Mouse (Mus musculus) neural tube, embryonic 12.5 days (tissue): Measurements from ENCODE around the gene Mrpl54. TPM values are rescaled to one million over a fixed set of nuclear protein-coding genes. Genes with fewer than 3 reads are reported as not detected.
A peak's percentile ranks its signal among the peaks of the same experiment; 100 is the strongest.
"Not testable (repeated sequence)": the region's sequence is repeated elsewhere in the genome, so short reads cannot be mapped to it uniquely, and the experiment has no call there.

Source experiments
- ATAC-seq: fragments of 200-750 bp; cut with Nextera tagmentation; 2 replicates; pipeline ENCODE4 v1.8.0; 2017; ENCODE audit warnings: low read depth, mild to moderate bottlenecking, moderate TSS enrichment, moderate library complexity; ENCODE audit not compliant: low FRiP score
- H3K27ac ChIP-seq: fragments of 300-500 bp; sonication (generic); 2 replicates; pipeline ENCODE4 v1.5.1; 2016
- H3K27me3 ChIP-seq: fragments of 300-500 bp; sonication (generic); replicated peaks from 2 replicates; pipeline ENCODE4 v1.6.1; 2016; ENCODE audit warnings: mild to moderate bottlenecking
- H3K36me3 ChIP-seq: fragments of 300-500 bp; sonication (generic); 2 replicates; pipeline ENCODE4 v1.6.1; 2016; ENCODE audit warnings: mild to moderate bottlenecking
- H3K4me1 ChIP-seq: fragments of 300-500 bp; sonication (generic); 2 replicates; pipeline ENCODE4 v1.6.1; 2016
- H3K4me2 ChIP-seq: fragments of 300-500 bp; sonication (generic); replicated peaks from 2 replicates; pipeline ENCODE4 v1.6.1; 2016; ENCODE audit warnings: mild to moderate bottlenecking
- H3K4me3 ChIP-seq: fragments of 300-500 bp; sonication (generic); 2 replicates; pipeline ENCODE4 v1.5.1; 2016
- H3K9ac ChIP-seq: fragments of 300-500 bp; sonication (generic); 2 replicates; pipeline ENCODE4 v1.6.1; 2016; ENCODE audit warnings: mild to moderate bottlenecking
- H3K9me3 ChIP-seq: fragments of 300-500 bp; sonication (generic); 2 replicates; pipeline ENCODE4 v1.6.1; 2016; ENCODE audit warnings: mild to moderate bottlenecking
- WGBS: fragments of 180-500 bp; shearing (Covaris S2); methylation state at CpG from one replicate; pipeline ENCODE4 v1.1.7; 2016; 5-methylcytosine and 5-hydroxymethylcytosine counted together
- polyA plus RNA-seq: library from polyadenylated mRNA; unstranded; fragments of >200 nt; fragmentation: Nextera tagmentation; extraction: Ambion mirVana; gene quantifications from 2 replicates; pipeline ENCODE4 v1.2.1, GENCODE M21; 2016

Gene Mrpl54
- polyA plus RNA-seq, 1 experiment from 2014 or later, result 157 TPM

DNA sequence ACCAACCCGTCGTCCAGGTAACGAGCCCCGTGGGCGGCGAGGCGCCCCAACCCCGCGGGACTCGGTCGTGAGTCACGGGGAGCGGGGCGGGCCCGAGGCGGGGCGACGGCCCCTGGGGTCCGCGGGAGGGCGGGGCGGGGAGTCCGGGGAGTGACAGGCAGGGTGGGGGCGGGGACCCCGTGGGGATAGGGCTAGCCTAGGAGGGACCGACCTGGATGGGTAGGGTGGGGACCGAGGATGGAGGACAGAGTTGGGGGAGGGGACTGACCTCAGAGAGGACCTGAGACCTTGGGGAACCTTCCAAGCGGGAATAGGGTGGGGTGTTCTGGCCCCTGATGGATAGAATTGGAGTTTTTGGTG is 33.5 kb downstream of the Mrpl54 start:
- Histone ChIP-seq H3K27me3 (peaks cover 20% of the 10 kb centered on the region; the same call in 1 of the 2 replicates), H3K4me3 (peak overlapping the region; percentile 79), H3K36me3 (no peaks in the 10 kb centered on the region), H3K9ac (peak overlapping the region; percentile 84), H3K9me3 (no peaks in the 10 kb centered on the region), H3K4me2 (peak overlapping the region; percentile 86), H3K27ac (no peak overlapping the region), H3K4me1 (peaks cover 28% of the 10 kb centered on the region)
- peak; percentile 53 for ATAC-seq
- under 1% methylated on average over 28 of the region's 28 CpGs for WGBS

DNA sequence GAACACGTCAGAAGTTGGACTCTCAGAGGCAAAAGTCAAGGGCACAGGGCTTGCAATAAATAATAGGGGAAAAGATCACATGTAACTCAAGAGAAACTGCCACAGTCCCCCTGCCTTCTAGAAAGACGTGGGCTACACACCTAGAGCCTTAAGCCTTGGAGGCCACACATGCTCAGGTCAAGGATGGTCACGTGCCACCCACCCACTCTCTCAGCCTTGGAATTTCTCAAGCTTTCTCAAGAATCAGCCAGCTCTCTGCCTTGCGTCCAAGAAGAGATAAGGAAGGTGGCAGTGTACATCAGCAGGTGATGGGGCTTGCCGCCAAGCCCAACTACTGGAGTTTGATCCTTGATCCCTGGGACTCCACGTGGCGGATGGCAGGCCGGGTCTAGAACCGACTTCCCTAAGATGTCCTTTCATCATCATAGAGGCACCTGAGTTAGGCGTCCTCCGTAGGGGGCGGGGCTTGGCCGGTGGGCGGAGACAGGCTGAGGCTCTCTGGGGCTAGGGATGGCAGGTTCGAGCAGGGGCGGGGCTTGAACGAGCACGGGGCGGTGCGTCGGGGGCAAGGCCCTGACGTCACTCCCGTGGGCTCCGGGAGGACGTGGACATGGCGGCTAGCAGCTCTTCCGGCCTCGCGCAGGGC is 34.0 kb downstream of the Mrpl54 start, which contains the start of gene Zfr2:
Gene Zfr2, plus strand, starts transcription at position 576 of the 646 bp plus-strand sequence.
- Histone ChIP-seq H3K27me3 (peaks cover 15% of the 10 kb centered on the region; the same call in 1 of the 2 replicates), H3K9ac (peak within 1 kb of the TSS; percentile 84), H3K4me2 (peak within 1 kb of the TSS; percentile 86), H3K4me3 (peak within 1 kb of the TSS; percentile 79), H3K36me3 (no peaks in the 10 kb centered on the region), H3K9me3 (no peaks in the 10 kb centered on the region), H3K4me1 (peaks cover 30% of the 10 kb centered on the region), H3K27ac (no peak within 1 kb of the TSS)
- 9% methylated on average over 29 of the region's 29 CpGs for WGBS
- peak; percentile 65 for ATAC-seq

DNA sequence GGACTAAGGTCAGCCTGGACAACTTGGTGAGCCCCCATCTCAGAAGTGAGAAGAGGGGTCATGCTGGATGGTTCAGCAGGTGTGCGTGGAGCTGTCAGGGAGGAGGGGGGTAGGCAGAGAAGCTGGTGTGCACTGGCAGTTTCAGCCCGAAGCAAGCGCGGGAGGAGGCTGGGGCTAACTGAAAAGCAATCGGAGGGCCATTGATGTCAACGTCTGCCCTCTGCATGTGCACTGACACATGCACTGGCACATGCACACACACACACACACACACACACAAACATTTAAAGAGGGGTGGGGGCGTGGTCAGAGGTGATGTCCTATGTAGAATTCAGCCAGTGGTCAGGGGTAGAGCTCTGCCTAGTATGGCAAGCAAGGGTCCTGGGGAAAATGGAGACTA is 35.3 kb downstream of the Mrpl54 start:
- H3K36me3 ChIP-seq, result no peaks in the 10 kb centered on the region
- 50% methylated on average over 7 of the region's 7 CpGs for WGBS
- no peak overlapping the region for H3K27ac ChIP-seq
- no peak overlapping the region for H3K9ac ChIP-seq
- H3K4me1 ChIP-seq, result peaks cover 30% of the 10 kb centered on the region
- H3K9me3 ChIP-seq, result no peaks in the 10 kb centered on the region
- H3K4me3 ChIP-seq, result no peak overlapping the region
- ATAC-seq, result no peak
- peaks cover 12% of the 10 kb centered on the region; the same call in 1 of the 2 replicates for H3K27me3 ChIP-seq
- peak overlapping the region; percentile 66 for H3K4me2 ChIP-seq

DNA sequence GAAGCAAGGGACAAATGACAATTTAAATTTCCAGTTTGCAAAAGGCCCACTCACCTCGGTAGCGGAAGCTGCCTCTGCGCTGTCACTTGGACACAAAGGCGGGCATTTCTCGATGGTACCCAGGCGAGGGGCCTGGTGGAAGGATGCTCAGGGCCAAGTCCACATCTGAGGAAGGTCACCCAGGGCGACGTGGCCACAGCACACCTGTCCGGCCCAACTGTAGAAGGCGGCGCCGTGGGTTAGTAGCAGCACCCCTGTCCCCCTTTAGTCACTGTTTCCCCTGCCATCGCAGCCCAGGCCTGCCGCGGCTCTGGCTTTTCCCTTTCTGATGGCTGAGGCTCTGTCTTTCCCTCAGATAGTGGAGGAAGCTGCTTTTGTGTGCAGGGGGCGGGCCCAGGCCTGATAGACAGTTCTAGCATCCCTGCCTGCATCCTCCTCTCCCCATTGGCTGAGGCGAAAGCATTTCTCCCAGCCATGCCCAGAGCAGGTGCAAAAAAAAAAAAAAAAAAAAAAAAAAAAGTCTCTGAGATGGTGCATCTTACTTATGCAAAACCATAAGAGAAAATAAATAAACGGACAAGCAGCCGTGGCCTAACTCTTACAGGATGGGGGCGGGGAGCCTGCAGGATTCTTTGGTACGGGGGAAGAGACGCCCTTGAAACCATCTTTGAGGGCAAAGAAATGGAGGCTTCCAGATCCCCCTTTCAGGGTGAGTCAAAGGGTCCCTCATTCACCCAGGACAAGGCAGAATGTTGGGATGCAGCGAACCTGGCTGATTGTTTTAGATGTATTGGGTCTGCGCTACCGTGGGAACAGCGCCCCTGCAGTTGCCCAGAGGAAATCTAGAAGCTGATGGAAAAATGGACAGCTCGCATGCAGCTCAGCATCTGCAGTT is 36.0 kb downstream of the Mrpl54 start, which contains the start of gene Atcay:
Gene Atcay, minus strand, starts transcription at position 396 of the 895 bp plus-strand sequence.
- no peaks in the 10 kb centered on the region for H3K9me3 ChIP-seq
- H3K4me3 ChIP-seq, result peak within 1 kb of the TSS; percentile 55
- H3K9ac ChIP-seq, result peak within 1 kb of the TSS; percentile 75
- H3K27ac ChIP-seq, result peak within 1 kb of the TSS; percentile 28; the same call in 1 of the 2 replicates
- H3K27me3 ChIP-seq, result peaks cover 10% of the 10 kb centered on the region; the same call in 1 of the 2 replicates
- H3K4me1 ChIP-seq, result peaks cover 30% of the 10 kb centered on the region
- peak within 1 kb of the TSS; percentile 66 for H3K4me2 ChIP-seq
- no peaks in the 10 kb centered on the region for H3K36me3 ChIP-seq
- peak; percentile 87 for ATAC-seq
- 6% methylated on average over 27 of the region's 27 CpGs for WGBS

DNA sequence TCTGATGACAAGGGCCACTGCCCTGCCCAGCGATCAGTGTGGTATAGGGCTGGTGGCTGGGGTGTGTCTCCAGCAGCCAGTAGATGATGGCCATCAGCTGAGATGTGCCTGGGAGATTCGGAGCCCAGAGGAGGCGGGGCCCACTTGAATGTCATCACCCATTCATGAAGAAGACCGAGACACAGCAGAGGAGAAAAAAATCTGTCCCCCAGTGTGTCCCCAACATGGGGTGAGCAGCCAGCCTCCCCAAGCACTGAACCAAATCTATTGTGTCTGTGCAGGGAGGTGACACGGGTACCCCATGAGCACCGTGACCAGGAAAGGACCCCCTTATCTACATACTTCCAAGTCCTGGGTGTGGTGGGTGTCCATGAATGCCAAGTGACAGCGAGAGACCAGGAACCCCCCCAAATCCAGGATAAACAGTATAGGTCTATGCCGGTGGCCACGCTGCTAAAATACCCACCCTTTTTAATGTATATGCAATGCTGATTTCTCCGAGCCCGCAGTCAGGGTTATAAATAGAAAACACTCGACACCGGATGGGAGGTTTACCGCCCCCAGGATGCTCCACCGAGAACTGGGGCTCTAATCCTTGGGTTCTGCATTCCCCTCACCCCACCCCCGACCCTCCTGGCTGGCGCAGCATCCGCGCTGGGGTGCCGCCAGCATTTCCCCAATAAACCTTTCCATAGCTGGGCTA is 36.8 kb downstream of the Mrpl54 start:
- no peaks in the 10 kb centered on the region for H3K9me3 ChIP-seq
- peak overlapping the region; percentile 75 for H3K9ac ChIP-seq
- H3K4me2 ChIP-seq, result peak overlapping the region; percentile 66
- H3K27ac ChIP-seq, result peak overlapping the region; percentile 28; the same call in 1 of the 2 replicates
- 11% methylated on average over 20 of the region's 20 CpGs for WGBS
- ATAC-seq, result 0 out of 2 replicates have a peak, but pooled peaks have one; percentile 13
- H3K4me1 ChIP-seq, result peaks cover 30% of the 10 kb centered on the region
- peaks cover 10% of the 10 kb centered on the region; the same call in 1 of the 2 replicates for H3K27me3 ChIP-seq
- H3K36me3 ChIP-seq, result no peaks in the 10 kb centered on the region
- peak overlapping the region; percentile 55 for H3K4me3 ChIP-seq

DNA sequence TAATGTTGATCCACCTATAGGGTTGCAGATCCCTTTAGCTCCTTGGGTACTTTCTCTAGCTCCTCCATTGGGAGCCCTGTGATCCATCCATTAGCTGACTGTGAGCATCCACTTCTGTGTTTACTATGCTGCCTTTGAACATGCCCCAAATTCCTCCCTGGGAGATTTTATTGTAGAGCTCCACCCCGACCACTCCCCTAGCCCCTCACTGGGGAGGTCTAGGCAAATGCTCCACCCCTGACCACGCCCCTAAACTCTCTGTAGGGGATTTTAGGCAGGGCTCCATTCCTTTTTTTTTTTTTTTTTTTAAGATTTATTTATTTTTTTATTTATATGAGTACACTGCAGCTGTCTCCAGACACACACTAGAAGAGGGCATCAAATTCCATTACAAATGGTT is 43.0 kb downstream of the Mrpl54 start:
- H3K4me3 ChIP-seq, H3K9ac ChIP-seq, H3K9me3 ChIP-seq, H3K4me2 ChIP-seq, H3K27me3 ChIP-seq, ATAC-seq, H3K4me1 ChIP-seq, H3K27ac ChIP-seq: not testable (repeated sequence)
- 61% methylated on average over 2 of the region's 2 CpGs for WGBS
- H3K36me3 ChIP-seq, result peaks cover 33% of the 10 kb centered on the region; the same call in 1 of the 2 replicates

DNA sequence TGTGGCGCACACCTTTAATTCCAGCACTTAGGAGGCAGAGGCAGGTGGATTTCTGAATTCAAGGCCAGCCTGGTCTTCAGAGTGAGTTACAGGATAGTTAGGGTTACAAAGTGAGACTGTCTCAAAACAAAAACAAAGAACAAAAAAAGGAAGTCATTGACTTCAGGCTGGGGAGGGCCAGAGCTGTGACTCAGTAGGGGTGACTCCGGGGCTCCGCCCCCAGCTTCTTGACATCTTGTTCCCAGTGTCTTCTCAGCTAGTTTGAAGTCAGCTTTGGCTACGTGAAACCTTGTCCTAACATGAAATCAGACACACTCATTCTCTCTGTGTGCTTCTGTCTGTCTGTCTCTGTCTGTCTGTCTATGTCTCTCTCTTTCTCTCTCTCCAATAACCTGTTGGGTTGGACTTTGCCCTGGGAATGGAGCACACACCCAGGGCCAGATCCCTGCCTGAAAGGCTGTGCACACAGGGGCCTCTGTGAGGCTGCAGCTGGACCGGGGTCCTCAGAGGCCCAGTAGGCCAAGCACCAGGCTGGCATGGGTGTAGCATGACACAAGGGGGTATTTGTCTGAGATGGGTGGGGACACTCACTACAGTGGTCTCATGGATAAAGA is 45.2 kb downstream of the Mrpl54 start:
- 88% methylated on average over 5 of the region's 5 CpGs for WGBS

DNA sequence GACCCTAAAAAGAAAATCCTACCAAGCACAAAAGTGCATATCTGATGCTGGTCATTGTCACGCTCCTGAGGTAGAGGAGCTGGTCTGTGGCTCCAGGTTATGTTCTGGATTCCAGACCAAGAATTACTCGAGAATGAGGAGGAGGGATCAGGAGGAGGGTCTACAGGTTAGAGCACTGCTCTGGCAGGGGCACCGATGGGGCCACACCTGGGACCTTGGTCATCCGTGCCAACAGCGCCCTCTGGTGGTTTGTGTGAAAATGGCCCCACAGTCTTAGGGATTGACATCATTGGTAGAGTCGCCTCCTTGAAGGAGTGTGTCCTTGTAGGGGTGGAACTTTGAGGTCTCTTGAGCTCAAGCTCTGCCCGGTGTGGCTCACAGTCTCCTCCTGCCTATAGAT is 48.8 kb downstream of the Mrpl54 start:
- no peak for ATAC-seq
- 40% methylated on average over 7 of the region's 7 CpGs for WGBS
- H3K4me2 ChIP-seq, result no peak overlapping the region
- H3K4me1 ChIP-seq, result no peaks in the 10 kb centered on the region
- H3K9me3 ChIP-seq, result no peaks in the 10 kb centered on the region
- H3K36me3 ChIP-seq, result peaks cover 65% of the 10 kb centered on the region
- no peaks in the 10 kb centered on the region for H3K27me3 ChIP-seq
- no peak overlapping the region for H3K4me3 ChIP-seq
- H3K9ac ChIP-seq, result no peak overlapping the region
- no peak overlapping the region for H3K27ac ChIP-seq

More for the DNA sequence above, 45.2 kb downstream of the Mrpl54 start:
- Histone ChIP-seq H3K36me3 (peaks cover 48% of the 10 kb centered on the region), H3K27ac (no peak overlapping the region), H3K27me3 (no peaks in the 10 kb centered on the region), H3K4me3 (no peak overlapping the region), H3K9me3 (no peaks in the 10 kb centered on the region), H3K4me1 (no peaks in the 10 kb centered on the region), H3K9ac (no peak overlapping the region), H3K4me2 (no peak overlapping the region)
- no peak for ATAC-seq

DNA sequence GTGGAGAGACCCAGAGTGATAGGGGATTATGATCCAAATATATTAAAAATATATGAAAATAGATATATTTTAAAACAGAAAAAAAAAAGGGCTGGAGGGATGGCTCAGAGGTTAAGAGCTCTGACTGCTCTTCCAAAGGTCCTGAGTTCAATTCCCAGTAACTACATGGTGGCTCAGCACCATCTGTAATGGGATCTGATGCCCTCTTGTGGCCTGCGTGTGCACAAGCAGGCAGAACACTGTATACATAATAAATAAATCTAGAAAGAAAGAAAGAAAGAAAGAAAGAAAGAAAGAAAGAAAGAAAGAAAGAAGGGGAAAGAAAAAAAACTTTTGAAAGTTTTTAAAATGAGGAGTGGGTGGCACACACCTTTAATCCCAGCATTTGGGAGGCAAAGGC is 49.5 kb downstream of the Mrpl54 start:
- not testable (repeated sequence) for H3K9me3 ChIP-seq, H3K4me2 ChIP-seq, H3K4me3 ChIP-seq, H3K27ac ChIP-seq, ATAC-seq, H3K4me1 ChIP-seq, H3K27me3 ChIP-seq, H3K9ac ChIP-seq
- peaks cover 71% of the 10 kb centered on the region for H3K36me3 ChIP-seq
- 32% methylated on average over 1 of the region's 1 CpGs for WGBS

DNA sequence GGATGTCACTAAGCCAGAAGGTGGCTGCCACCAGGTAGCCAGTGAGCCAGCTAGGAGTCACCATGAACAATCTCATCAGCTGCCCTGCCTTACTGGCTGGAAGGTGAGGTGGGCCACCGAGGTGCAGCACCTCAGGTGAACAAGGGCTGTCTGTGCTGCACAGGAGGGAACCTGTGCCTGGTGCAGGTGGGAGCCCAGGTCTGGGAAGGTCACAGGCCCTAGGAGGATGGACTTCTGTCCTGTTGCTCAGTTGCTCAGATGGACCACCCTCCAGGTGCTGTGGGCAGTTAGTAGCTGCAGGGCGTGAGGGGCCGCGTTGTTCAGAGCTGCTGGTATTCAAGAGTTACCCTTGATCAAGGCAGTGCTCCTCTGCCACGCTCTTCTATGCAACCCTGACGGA is 49.9 kb downstream of the Mrpl54 start:
- peaks cover 72% of the 10 kb centered on the region for H3K36me3 ChIP-seq
- no peak overlapping the region for H3K9ac ChIP-seq
- no peak overlapping the region for H3K4me2 ChIP-seq
- WGBS, result 88% methylated on average over 6 of the region's 6 CpGs
- H3K27me3 ChIP-seq, result no peaks in the 10 kb centered on the region
- ATAC-seq, result no peak
- H3K4me1 ChIP-seq, result no peaks in the 10 kb centered on the region
- H3K9me3 ChIP-seq, result peaks cover 7% of the 10 kb centered on the region; the same call in 1 of the 2 replicates
- H3K4me3 ChIP-seq, result no peak overlapping the region
- H3K27ac ChIP-seq, result no peak overlapping the region

DNA sequence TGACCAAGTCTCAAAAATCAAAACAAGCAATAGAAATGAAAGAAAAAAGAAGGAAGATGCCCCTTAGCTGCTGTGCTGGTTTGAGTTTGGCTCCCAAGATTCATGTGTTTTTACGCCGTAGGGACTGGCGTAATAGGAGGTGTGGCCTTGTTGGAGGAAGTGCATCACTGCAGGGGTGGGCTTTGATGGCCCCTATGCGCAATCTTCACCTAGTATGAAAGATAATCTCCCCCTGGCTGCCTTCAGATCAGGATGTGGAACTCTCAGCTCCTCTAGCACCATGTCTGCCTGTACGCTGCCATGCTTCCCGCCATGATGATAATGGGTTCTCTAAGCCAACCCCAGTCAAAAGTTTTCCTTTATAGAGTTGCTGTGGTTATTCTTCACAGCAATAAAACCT is 50.5 kb downstream of the Mrpl54 start:
- Histone ChIP-seq H3K36me3 (peaks cover 72% of the 10 kb centered on the region), H3K4me3 (no peak overlapping the region), H3K27ac (no peak overlapping the region), H3K27me3 (no peaks in the 10 kb centered on the region), H3K9ac (no peak overlapping the region), H3K4me2 (no peak overlapping the region), H3K4me1 (no peaks in the 10 kb centered on the region), H3K9me3 (peaks cover 7% of the 10 kb centered on the region; the same call in 1 of the 2 replicates)
- ATAC-seq, result no peak
- 91% methylated on average over 6 of the region's 6 CpGs for WGBS
